Mouse (Mus musculus): ENCODE measurements around the gene Klhl26. TPM values are rescaled to one million over a fixed set of nuclear protein-coding genes. Genes with fewer than 3 reads are reported as not detected.

The Klhl26 gene
- 7.9 TPM for total RNA-seq (2023)

DNA sequence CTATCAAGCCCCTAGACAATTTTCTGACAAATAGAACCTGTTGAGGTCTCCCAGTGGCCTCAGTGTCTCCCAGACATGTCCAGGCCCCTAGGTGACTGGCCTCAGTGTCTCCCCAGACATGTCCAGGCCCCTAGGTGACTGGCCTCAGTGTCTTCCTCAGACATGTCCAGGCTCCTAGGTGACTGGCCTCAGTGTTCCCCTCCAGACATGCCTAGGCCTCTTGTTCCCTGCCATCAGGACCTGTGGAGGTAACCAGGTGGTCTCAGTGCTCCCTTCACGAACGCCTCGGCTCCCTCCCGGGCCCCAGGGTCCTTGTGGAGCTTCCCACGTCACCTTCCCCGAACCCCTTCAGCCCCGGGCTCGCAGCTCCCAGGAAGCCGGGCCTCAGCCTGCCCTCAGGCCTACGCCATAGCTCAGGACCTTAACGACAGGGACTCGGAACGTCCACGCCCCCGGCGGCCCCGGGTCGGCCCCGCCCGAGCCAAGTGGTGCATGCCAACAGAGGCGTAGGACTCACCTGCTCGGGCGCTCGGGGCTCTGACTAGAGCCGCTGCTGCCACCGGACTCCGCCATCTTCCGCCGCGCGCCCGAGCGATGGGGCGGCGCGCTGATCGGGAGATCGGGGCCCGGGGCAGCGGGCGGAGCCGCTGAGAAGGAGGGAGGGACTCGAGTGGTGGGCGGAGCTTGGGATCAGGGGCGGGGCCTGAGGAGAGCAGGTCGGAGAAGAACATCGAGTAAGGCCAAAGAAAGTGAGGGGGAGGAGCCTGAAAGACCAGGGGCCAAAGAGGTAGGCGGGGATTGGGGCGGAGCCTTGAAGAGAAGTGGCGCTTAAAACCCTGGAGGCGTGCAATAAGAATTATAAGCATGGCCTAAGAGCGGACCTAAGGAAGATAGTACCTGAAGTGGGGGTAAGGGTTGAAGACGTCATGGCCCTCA, at the start of gene Klhl26:
Gene Klhl26, minus strand, starts transcription at position 636 of the 936 bp plus-strand sequence.

DNA sequence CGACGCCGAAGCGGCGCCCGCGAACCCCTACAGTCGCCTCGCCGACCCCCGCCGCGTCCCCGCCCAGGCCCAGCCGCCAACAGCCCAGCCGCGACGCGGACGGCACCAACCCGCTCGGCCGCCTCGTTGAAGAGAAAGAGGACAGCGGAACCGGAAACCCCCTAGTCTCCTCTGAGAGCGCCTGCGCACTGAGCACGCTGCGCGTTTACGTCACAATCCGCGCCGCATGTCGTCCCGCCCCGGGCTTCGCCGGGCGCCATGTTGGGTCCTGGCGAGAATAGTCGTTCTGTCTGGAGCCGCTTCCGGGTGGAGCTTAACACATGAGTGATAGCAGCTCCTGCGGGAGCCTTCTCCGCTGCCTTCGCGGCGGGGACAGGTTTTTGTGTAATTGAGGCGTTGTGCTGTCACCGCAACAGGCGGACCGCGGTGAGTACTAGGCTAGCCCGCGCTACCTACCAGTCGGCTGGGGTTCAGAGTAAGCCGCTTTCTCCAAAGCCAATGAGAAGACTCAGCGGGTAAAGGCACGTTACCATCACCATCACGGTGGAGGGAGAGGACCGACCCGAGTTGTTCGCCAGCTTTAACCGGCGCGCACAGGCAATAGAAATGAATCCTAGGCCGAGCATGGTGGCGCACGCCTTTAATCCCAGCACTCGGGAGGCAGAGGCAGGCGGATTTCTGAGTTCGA, 33.6 kb upstream of the Klhl26 start, which contains the start of gene Uba52:
Gene Uba52, minus strand, starts transcription at position 574 of the 688 bp plus-strand sequence.

DNA sequence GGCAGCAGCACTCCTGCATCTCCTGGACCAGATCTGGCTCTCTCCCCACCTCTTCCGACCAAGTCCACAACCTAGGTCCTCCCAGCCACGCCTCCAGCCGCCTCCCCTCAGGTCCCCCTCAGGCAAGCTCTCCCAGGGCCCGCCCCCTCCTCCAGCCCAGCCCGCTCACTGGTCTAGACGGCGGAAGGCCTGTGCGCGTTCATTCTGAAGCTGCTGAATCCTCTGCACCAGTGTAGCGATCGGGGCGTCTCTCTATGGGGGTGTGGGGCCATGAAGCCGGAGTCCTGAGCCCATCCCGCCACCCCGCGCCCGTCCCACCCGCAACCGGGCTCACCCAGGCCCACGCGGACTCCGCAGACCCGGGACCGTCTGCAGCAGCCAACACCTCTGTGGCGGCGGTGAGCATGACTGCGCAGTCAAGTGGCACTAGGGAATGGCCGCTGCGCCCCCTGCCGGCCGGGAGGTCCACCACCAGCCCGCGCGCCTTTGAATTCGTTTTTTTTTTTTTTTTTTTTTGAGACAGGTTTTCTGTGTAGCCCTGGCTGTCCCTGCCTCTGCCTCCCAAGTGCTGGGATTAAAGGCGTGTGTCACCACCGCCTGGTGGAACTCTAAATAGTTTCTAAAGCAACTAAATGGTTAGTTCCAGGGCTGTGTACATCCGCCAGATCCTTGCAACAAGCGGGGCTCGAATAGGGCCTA, 29.7 kb upstream of the Klhl26 start, which contains the start of gene Rex1bd:
Gene Rex1bd, minus strand, starts transcription at position 425 of the 699 bp plus-strand sequence.

DNA sequence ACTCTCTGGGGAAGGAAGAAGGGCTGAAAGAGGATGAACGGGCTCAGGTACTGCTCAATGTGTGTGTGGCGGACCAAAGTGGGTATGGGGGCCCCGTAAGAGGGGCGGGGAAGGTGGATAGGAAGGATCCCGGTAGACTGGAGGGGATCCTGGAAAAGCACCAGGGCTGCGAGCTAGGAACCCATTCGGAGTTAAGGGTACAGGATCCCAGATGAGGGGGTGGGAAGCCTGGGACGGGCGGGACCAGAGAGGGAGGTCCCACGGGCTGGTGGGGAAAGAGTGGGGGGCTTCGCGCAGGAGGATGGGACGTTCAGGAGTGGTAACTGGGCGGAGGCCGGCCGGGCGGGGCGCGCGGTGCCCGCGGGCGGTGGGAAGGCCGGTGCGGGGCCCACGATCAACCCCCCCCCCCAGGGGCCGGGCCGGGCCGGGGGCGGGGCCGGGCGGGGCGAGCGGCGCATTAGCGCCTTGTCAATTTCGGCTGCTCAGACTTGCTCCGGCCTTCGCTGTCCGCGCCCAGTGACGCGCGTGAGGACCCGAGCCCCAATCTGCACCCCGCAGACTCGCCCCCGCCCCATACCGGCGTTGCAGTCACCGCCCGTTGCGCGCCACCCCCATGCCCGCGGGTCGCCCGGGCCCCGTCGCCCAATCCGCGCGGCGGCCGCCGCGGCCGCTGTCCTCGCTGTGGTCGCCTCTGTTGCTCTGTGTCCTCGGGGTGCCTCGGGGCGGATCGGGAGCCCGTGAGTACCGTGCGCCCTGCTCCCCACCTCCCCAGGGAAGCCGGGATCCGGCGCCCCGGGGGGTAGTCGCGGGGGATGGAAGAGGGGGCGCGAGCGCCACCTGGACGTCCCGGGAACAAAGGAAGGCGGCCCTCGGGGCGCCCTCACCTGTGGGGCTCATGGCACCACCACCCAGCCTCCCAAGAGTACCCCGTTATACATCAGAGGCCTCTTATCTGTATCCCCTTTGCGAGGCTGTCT, 16.2 kb upstream of the Klhl26 start, which contains the start of gene Crlf1:
Gene Crlf1, plus strand, starts transcription at position 495 of the 977 bp plus-strand sequence.

DNA sequence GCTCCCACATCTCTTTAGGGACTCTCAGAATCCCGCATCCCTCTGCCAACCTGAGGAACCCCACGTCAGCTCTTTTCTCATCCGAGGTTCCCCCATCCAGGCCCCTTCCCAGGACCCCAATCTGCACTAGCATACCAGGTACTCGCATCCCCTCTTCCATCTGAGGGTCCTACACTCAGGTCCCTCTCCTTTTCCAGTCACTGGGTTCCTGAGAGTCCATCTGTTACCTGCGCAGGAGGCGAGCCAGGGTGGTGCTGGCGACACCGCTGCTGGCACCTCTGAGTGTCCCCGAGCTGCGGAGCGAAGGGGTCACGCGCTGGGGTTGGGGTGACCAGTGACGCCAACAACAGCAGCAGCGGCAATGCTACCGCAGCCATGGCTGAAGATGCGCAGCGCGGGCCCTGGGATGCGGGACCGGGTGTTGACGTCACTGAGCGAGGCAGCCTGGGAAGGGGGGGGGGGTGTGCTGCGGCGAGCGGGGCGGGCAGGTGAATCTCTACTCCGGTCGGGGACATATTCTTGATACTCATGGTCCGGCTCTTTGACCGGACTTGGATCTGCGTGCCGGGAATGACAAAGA, 10.3 kb upstream of the Klhl26 start, which contains the start of gene Tmem59l:
Gene Tmem59l, minus strand, starts transcription at position 418 of the 580 bp plus-strand sequence.

DNA sequence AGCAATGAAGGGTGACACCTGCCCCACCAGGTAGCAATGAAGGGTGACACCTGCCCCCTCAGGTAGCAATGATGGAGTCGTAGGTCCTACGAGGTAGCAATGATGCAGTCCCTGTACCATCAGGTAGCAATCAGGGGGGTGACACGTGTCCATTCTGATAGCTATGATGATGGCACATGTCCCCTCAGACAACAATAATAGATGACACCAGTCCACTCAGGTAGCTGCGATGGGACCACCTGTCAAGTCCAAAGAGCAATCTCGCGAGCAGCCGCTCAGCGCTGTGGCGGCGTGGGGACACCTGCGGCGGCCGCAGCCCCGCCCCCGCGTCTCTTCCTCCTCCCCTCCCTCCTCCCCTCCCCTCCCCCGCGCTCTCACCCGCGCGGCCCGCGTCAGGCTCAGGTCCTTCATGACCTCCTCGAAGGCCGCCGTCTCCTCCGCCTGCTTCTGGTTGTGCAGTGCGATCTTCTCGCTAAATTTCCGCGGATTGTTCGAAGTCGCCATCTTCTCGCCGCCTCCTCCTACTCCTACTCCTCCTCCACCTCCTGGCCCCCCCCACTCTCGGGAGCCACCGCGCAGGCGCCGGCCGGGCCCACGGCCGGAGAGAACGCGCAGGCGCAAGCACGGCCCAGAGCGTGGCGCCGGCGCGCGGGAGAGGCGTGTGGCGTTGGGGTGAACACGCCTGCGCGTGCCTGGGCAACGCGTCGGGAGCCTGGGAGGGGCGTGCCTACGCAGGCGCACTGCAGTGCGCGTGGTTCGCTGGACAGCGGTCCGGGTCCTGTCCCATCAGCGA, 37.5 kb downstream of the Klhl26 start, which contains the start of gene Crtc1:
Gene Crtc1, minus strand, starts transcription at position 525 of the 793 bp plus-strand sequence.

Other genes with a start within 250 kb of the Klhl26 start
- 72.7 TPM for gene Sugp2, start 242.7 kb downstream of the Klhl26 start, total RNA-seq (2023)
- 6.4 TPM for gene Armc6, start 242.5 kb downstream of the Klhl26 start, total RNA-seq (2023)
- gene Homer3, start 194.1 kb downstream of the Klhl26 start, total RNA-seq (2023), result 6.3 TPM
- 81.1 TPM for gene Ddx49, start 174.5 kb downstream of the Klhl26 start, total RNA-seq (2023)
- 115 TPM for gene Cope, start 174.4 kb downstream of the Klhl26 start, total RNA-seq (2023)
- gene Cers1, start 161.2 kb downstream of the Klhl26 start, total RNA-seq (2023), result not detected
- gene Gdf1, start 147.2 kb downstream of the Klhl26 start, total RNA-seq (2023), result not detected
- gene Upf1, start 123.7 kb downstream of the Klhl26 start, total RNA-seq (2023), result 71.3 TPM
- gene Comp, start 103.4 kb downstream of the Klhl26 start, total RNA-seq (2023), result not detected
- 21.8 TPM for gene Crtc1, start 37.4 kb downstream of the Klhl26 start, total RNA-seq (2023)
- gene Tmem59l, start 10.4 kb upstream of the Klhl26 start, total RNA-seq (2023), result not detected
- gene Crlf1, start 16.2 kb upstream of the Klhl26 start, total RNA-seq (2023), result not detected
- 62.4 TPM for gene Rex1bd, start 29.8 kb upstream of the Klhl26 start, total RNA-seq (2023)
- gene Uba52, start 33.8 kb upstream of the Klhl26 start, total RNA-seq (2023), result 3,364 TPM
- gene Fkbp8, start 50.8 kb upstream of the Klhl26 start, total RNA-seq (2023), result 249 TPM
- 60.3 TPM for gene Kxd1, start 51.0 kb upstream of the Klhl26 start, total RNA-seq (2023)
- 30.2 TPM for gene Ell, start 62.5 kb upstream of the Klhl26 start, total RNA-seq (2023)
- 68.1 TPM for gene Isyna1, start 117.4 kb upstream of the Klhl26 start, total RNA-seq (2023)
- gene Ssbp4, start 131.9 kb upstream of the Klhl26 start, total RNA-seq (2023), result 97.8 TPM
- 1.6 TPM for gene Lrrc25, start 139.2 kb upstream of the Klhl26 start, total RNA-seq (2023)
- gene Gdf15, start 155.5 kb upstream of the Klhl26 start, total RNA-seq (2023), result 1.6 TPM
- gene Pgpep1, start 183.4 kb upstream of the Klhl26 start, total RNA-seq (2023), result 2.8 TPM
- 101 TPM for gene Lsm4, start 196.3 kb upstream of the Klhl26 start, total RNA-seq (2023)
- 1,623 TPM for gene Jund, start 222.0 kb upstream of the Klhl26 start, total RNA-seq (2023)
- gene Iqcn, start 226.5 kb upstream of the Klhl26 start, total RNA-seq (2023), result 4.4 TPM
- not detected for gene Gm3336, start 241.6 kb upstream of the Klhl26 start, total RNA-seq (2023)
- gene Pde4c, start 246.8 kb upstream of the Klhl26 start, total RNA-seq (2023), result 0.59 TPM

Measured in CD4-positive naive resting alpha-beta T cell, adult 76 days (primary cell).